Mouse (Mus musculus) spleen, adult 2 months (tissue): ENCODE data around the gene Gm10322. TPM values are rescaled to one million over a fixed set of nuclear protein-coding genes. Genes with fewer than 3 reads are reported as not detected.

Experiments used
- DNase-seq, 2 experiments: peaks; one replicate each; pipeline versions ENCODE4 v3.0.0 to v3.0.0-alpha.2; 2012 to 2021; ENCODE audit warnings: low spot score in 2 of 2, low read depth in 1 of 2
- H3K27ac ChIP-seq: fragments of 200-500 bp; 2 replicates; pipeline ENCODE4 v1.5.1; 2012; ENCODE audit warnings: low read length, inconsistent platforms; ENCODE audit not compliant: insufficient read depth
- H3K27me3 ChIP-seq: fragments of 200-500 bp; 2 replicates; pipeline ENCODE4 v1.6.1; 2012; ENCODE audit warnings: mild to moderate bottlenecking, moderate library complexity, low read length, inconsistent platforms; ENCODE audit not compliant: control insufficient read depth, insufficient read depth
- H3K36me3 ChIP-seq: fragments of 200-500 bp; 2 replicates; pipeline ENCODE4 v1.6.1; 2012; ENCODE audit warnings: mild to moderate bottlenecking, low read length, inconsistent platforms; ENCODE audit not compliant: control insufficient read depth, insufficient read depth
- H3K4me1 ChIP-seq: fragments of 200-500 bp; 2 replicates; pipeline ENCODE4 v1.6.1; 2011; ENCODE audit warnings: inconsistent platforms; ENCODE audit not compliant: control insufficient read depth, insufficient read depth, insufficient read length
- H3K4me3 ChIP-seq: fragments of 200-500 bp; 2 replicates; pipeline ENCODE4 v1.5.1; 2011; ENCODE audit warnings: mild to moderate bottlenecking, inconsistent platforms; ENCODE audit not compliant: insufficient read depth, insufficient read length; ENCODE audit errors: extremely low read depth
- CTCF ChIP-seq: fragments of 200-500 bp; IDR thresholded peaks from 2 replicates; pipeline ENCODE4 v1.5.1; 2011; ENCODE audit warnings: mild to moderate bottlenecking, inconsistent platforms; ENCODE audit not compliant: insufficient read depth, insufficient read length, insufficient replicate concordance; ENCODE audit errors: extremely low read depth
- POLR2A ChIP-seq: fragments of 200-500 bp; IDR thresholded peaks from 2 replicates; pipeline ENCODE4 v1.6.1; 2011; ENCODE audit warnings: low read depth, low read length, inconsistent platforms
- WGBS: fragments of 180-500 bp; shearing (Covaris S2); methylation state at CpG from one replicate; pipeline ENCODE4 v1.1.7; 2018; 5-methylcytosine and 5-hydroxymethylcytosine counted together
- polyA plus RNA-seq: library from polyadenylated mRNA; depleted of rRNA; stranded (reverse); fragments of >200 nt; gene quantifications from 2 replicates; pipeline ENCODE4 v1.2.3, GENCODE M21; 2012; rRNA removed

Gene Gm10322
- polyA plus RNA-seq, 1 experiment, result not detected

GRCm38 (mm10) chr10:59643645-59644044, 27.8 kb downstream of the Gm10322 start:
- DNase-seq, result no peak
- 56% methylated on average over 9 of the region's 9 CpGs for WGBS
- TF ChIP-seq CTCF (no peak), POLR2A (no peak)
- Histone ChIP-seq H3K27me3 (no peaks in the 10 kb centered on the region), H3K27ac (no peak overlapping the region), H3K36me3 (no peaks in the 10 kb centered on the region), H3K4me3 (no peak overlapping the region), H3K4me1 (peaks cover 3% of the 10 kb centered on the region; the same call in 1 of the 2 replicates)

DNA sequence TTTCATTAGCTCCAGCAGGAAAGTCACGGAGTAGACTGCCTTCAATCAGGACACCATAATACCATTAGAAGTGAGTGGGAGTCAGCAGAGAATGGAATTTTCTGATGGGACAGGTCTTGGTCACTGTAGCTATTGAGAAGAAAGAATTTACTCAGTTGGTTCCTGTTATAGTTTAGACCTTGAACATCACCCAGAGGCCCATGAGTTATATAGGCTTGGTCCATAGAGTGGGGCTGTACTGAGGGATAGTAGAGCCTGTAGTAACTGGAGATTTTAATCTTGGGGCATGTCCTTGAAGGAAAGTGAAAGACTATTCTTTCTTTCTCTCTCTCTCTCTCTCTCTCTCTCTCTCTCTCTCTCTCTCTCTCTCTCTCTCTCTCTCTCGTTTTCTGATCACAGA, 28.8 kb downstream of the Gm10322 start:
- Histone ChIP-seq H3K4me3 (no peak overlapping the region), H3K27ac (no peak overlapping the region), H3K36me3 (no peaks in the 10 kb centered on the region), H3K27me3 (no peaks in the 10 kb centered on the region), H3K4me1 (peaks cover 3% of the 10 kb centered on the region; the same call in 1 of the 2 replicates)
- no peak for DNase-seq
- 56% methylated on average over 2 of the region's 2 CpGs for WGBS
- no peak for TF ChIP-seq CTCF
- TF ChIP-seq POLR2A, result no peak

- Histone ChIP-seq H3K27ac (no peak overlapping the region), H3K4me3 (no peak overlapping the region), H3K4me1 (peaks cover 3% of the 10 kb centered on the region; the same call in 1 of the 2 replicates), H3K36me3 (no peaks in the 10 kb centered on the region), H3K27me3 (no peaks in the 10 kb centered on the region)
- TF ChIP-seq CTCF, result no peak
- no peak for TF ChIP-seq POLR2A
- 16% methylated on average over 4 of the region's 4 CpGs for whole genome bisulfite sequencing
- no peak for DNase-seq
These were observed 29.3 kb downstream of the Gm10322 start for GRCm38 (mm10) chr10:59645153-59645552.

DNA sequence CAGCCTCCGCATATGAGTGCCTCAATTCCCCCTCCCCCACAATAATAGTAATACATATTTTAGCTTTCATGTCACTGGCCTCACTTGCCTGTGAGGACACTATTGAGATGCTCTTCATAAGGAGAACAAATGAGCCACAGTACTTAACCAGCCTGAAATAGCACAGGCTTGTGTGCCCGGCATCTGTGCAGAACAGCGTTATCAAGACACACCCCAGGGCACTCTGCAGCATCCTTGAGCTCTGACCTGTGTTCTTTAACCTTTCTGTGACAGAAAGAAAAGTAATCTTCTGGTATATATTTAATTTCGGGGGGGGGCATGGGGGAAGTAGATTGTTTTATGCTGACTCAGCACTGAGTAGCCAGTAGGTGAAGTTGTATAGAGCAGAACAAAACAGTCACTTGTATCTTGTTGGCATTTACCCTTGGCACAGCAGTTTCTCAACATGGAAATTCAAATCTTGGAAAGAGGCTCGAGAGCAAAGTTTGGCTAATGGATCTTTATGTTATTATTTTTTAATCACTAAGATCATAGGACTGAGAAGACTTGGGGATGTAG, 31.0 kb downstream of the Gm10322 start:
- Histone ChIP-seq H3K27ac (no peak overlapping the region), H3K27me3 (no peaks in the 10 kb centered on the region), H3K4me1 (peaks cover 3% of the 10 kb centered on the region; the same call in 1 of the 2 replicates), H3K36me3 (no peaks in the 10 kb centered on the region), H3K4me3 (no peak overlapping the region)
- TF ChIP-seq CTCF, result no peak
- TF ChIP-seq POLR2A, result no peak
- WGBS, result 87% methylated on average over 5 of the region's 5 CpGs
- DNase-seq, result no peak

GRCm38 (mm10) chr10:59656799-59657198, 40.9 kb downstream of the Gm10322 start:
- no peak for TF ChIP-seq CTCF
- no peak for TF ChIP-seq POLR2A
- WGBS, result 42% methylated on average over 13 of the region's 13 CpGs
- H3K27ac ChIP-seq, result no peak overlapping the region
- no peaks in the 10 kb centered on the region for H3K4me1 ChIP-seq
- no peaks in the 10 kb centered on the region for H3K27me3 ChIP-seq
- no peak overlapping the region for H3K4me3 ChIP-seq
- DNase-seq, result no peak
- no peaks in the 10 kb centered on the region for H3K36me3 ChIP-seq

GRCm38 (mm10) chr10:59664765-59665164, 48.9 kb downstream of the Gm10322 start:
- Histone ChIP-seq H3K4me1 (no peaks in the 10 kb centered on the region), H3K27me3 (no peaks in the 10 kb centered on the region)

GRCm38 (mm10) chr10:59665503-59666291, 49.8 kb downstream of the Gm10322 start:
- WGBS, result 41% methylated on average over 13 of the region's 13 CpGs
- Histone ChIP-seq H3K4me1 (no peaks in the 10 kb centered on the region), H3K27me3 (no peaks in the 10 kb centered on the region), H3K4me3 (no peak overlapping the region), H3K36me3 (no peaks in the 10 kb centered on the region), H3K27ac (no peak overlapping the region)
- DNase-seq, result no peak
- TF ChIP-seq CTCF (no peak), POLR2A (no peak)

More at GRCm38 (mm10) chr10:59664765-59665164, 48.9 kb downstream of the Gm10322 start:
- H3K36me3 ChIP-seq, result no peaks in the 10 kb centered on the region
- no peak overlapping the region for H3K4me3 ChIP-seq
- no peak overlapping the region for H3K27ac ChIP-seq
- no peak for DNase-seq
- WGBS, result 88% methylated on average over 2 of the region's 2 CpGs
- TF ChIP-seq POLR2A, result no peak
- no peak for TF ChIP-seq CTCF

Other genes starting within 250 kb of the Gm10322 start
- 1.7 and 2.5 TPM in 2 replicates for gene Gm10273, start 220.4 kb upstream of the Gm10322 start, polyA plus RNA-seq
- gene Pla2g12b, start 212.4 kb upstream of the Gm10322 start, polyA plus RNA-seq, result not detected in 2 replicates
- 4.7 and 5.2 TPM in 2 replicates for gene Oit3, start 174.3 kb upstream of the Gm10322 start, polyA plus RNA-seq
- 5.3 and 6.6 TPM in 2 replicates for gene Mcu, start 629 bp downstream of the Gm10322 start, polyA plus RNA-seq
- gene Micu1, start 86.4 kb downstream of the Gm10322 start, polyA plus RNA-seq, result 21.9 and 24.3 TPM in 2 replicates